Mouse (Mus musculus) splenic B cell, adult 2 months (primary cell): ENCODE results near the gene Ankrd12.
A peak's percentile ranks its signal among the peaks of the same experiment; 100 is the strongest.
"Not testable (repeated sequence)": the region's sequence is repeated elsewhere in the genome, so short reads cannot be mapped to it uniquely, and the experiment has no call there.

ENCODE experiments used
- DNase-seq: peaks from one replicate; pipeline ENCODE4 v3.0.0-alpha.2; 2011; ENCODE audit warnings: low read depth, low spot score
- H3K27me3 ChIP-seq: 2 replicates; pipeline ENCODE4 v1.6.1; 2012; ENCODE audit warnings: mild to moderate bottlenecking, low read length, moderate library complexity, mixed read lengths; ENCODE audit not compliant: control insufficient read depth, poor library complexity, insufficient read depth, severe bottlenecking
- H3K36me3 ChIP-seq: 2 replicates; pipeline ENCODE4 v1.6.1; 2012; ENCODE audit warnings: mild to moderate bottlenecking, low read length, moderate library complexity, mixed read lengths; ENCODE audit not compliant: control insufficient read depth, poor library complexity, insufficient read depth, severe bottlenecking

Ankrd12 gene

DNA sequence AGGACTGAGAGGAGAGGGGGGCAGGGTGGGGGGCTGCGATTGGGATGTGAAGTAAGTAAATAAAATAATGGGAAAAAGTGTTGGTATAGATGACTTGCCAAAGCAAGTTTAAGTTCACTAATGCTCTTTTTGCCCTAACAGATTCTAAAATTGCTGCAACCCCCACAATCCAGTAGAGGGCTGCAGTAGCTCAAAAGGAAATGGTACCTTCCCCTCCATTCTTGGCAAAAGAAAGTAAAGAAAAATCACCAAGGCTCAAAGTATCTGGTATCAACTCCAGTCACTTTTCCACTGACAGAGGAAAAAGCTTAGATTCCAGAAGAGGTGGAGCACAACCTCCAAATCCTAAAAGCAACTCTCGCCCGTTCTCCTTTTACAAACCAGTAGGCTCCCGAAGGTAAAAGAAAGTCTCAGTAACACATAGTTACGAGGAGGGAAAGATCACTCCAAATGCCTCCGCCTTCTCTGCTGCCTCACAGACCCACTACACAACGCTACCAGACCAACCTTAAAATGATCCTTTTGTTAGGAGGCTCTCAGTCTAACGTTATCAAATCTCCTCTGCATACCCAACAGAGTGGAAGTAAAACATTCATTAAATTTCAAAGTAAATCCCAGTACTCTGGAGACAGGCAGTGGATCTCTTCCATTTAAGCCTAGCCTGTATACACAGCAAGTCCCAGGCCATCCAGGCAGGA, 15.5 kb downstream of the Ankrd12 start:
- peak; percentile 27 for DNase-seq
- no peaks in the 10 kb centered on the region for H3K36me3 ChIP-seq
- no peaks in the 10 kb centered on the region for H3K27me3 ChIP-seq

DNA sequence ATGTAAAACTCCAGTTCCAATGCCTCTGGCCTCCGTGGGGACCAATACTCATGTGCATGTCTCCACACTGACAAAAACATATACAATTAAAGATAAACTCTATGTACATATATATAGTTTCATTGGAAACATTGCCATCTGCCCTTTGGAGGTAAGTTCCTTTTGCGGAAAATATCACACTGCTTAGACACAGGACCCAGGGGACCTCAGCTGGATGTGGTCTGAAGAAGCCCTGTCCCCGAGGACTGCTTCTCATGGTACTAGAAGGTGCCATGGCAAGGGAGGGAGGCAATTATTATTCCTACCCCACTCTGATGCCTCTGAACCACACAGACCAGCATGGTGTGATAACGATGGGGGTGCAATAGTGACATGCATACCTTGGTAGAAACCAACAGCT, 18.7 kb downstream of the Ankrd12 start:
- Histone ChIP-seq H3K36me3 (no peaks in the 10 kb centered on the region), H3K27me3 (no peaks in the 10 kb centered on the region)
- DNase-seq: peak; percentile 65

DNA sequence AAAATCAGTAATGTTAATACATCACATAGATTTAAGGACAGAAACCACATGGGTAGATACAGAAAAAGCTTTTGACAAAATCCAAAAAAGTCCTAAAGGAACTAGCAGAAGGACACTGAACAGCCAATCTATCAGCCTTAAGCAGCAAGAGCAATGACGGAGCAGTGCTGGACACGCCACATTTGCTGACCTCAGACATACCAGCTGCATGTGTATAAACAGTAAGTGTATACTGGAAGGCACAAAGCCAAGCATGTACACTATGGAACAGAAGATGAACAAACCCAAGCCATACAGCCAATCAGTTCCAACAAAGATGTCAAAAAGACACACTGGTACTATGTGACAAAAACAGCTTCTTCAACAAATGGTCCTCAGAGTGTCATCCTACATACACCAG, 19.7 kb downstream of the Ankrd12 start:
- no peak for DNase-seq
- Histone ChIP-seq H3K27me3 (no peaks in the 10 kb centered on the region), H3K36me3 (no peaks in the 10 kb centered on the region)

DNA sequence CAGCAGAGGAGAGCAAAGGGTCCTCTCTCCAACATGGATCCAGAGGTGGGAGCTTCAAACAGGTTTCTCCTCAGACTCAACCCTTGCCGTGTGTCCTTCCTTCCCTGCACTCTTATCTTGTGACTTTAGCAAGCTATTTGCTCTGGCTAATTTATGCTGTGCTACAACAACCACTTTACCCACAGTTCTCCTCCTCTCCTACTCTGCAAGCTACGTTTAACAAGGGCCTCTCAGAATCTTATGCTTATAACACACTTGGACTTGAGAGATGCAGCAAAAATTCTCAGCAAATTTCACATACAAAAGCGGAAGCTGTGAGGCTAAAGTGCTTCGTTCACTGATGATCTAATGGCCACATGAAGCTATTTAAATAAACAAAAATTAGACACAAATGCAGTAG, 23.5 kb downstream of the Ankrd12 start:
- Histone ChIP-seq H3K27me3 (no peaks in the 10 kb centered on the region), H3K36me3 (peaks cover 2% of the 10 kb centered on the region; the same call in 1 of the 2 replicates)
- no peak for DNase-seq

DNA sequence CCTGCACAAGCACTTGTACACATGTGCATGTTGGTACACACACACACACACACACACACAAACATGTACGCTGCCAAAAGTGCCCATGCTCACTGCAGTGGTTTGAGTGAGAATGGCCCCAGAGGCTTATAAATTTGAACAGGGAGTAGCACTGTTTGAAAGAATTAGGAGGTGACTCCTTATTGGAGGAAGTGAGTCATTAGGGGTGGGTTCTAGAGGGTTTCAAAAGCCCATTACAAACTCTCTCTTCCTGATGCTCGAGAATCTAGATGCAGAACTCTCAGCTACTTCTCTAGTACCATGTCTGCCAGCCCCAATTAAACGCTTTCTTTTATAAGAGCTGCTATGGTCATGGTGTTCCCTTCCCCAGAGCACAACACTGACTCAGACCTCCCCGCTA, 28.1 kb downstream of the Ankrd12 start:
- DNase-seq: no peak

DNA sequence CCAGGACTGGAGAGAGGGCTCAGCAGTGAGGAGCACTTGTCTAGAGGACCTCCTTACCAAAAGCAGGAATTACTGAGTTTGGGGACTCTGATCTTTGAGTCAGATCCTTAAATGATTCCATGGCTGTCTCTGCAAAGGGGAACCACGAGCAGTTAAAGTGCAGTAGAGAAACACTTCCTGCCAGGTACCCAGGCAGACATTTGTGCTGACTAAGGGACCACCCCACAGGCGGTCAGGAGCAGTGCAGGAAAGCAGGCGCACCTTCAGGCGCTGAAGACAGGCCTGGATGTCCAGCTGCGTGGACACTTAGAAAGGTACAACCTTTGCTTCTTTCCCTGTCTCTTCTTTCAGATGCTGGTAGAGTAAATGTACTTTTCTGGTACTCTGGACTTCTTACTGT, 28.7 kb downstream of the Ankrd12 start:
- H3K27me3 ChIP-seq: no peaks in the 10 kb centered on the region
- H3K36me3 ChIP-seq: peaks cover 4% of the 10 kb centered on the region
- DNase-seq: no peak

More for the DNA sequence above, 28.1 kb downstream of the Ankrd12 start:
- Histone ChIP-seq H3K36me3 (peaks cover 4% of the 10 kb centered on the region), H3K27me3 (no peaks in the 10 kb centered on the region)

DNA sequence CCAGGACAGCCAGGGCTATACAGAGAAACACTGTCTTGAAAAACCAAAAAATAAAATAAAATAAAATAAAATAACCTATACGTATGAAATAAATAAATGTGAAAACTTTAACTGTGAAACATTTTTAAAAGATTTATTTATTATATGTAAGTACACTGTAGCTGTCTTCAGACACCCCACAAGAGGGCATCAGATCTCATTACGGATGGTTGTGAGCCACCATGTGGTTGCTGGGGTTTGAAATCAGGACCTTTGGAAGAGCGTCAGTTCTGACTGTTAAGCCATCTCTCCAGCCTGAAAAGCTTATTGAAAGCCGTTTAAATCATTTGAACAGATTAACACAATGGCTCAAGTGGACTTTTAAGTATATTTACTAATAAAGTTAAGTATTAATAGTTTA, 33.2 kb downstream of the Ankrd12 start:
- DNase-seq, H3K27me3 ChIP-seq, H3K36me3 ChIP-seq: not testable (repeated sequence)

DNA sequence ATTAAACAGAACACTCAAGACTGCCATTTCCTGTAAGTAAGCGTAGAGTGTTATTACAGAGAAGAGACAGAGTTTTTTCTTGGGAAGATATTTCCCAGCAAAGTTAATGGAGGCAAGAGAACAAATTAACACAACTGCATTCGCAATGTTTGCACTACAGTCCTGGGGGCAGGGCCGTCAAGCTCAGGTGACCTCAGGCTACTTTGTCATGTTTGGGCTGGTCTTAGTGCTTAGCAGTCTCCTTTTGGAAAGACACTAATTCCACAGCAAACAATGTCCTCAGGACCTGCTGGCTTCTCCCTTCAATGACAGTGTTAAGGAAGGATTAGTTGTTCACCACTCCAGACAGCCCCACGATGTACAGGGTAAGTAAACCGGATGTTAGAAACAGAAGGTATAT, 35.9 kb downstream of the Ankrd12 start:
- Histone ChIP-seq H3K36me3 (no peaks in the 10 kb centered on the region; the same call in none of the 2 replicates), H3K27me3 (no peaks in the 10 kb centered on the region)
- no peak for DNase-seq

DNA sequence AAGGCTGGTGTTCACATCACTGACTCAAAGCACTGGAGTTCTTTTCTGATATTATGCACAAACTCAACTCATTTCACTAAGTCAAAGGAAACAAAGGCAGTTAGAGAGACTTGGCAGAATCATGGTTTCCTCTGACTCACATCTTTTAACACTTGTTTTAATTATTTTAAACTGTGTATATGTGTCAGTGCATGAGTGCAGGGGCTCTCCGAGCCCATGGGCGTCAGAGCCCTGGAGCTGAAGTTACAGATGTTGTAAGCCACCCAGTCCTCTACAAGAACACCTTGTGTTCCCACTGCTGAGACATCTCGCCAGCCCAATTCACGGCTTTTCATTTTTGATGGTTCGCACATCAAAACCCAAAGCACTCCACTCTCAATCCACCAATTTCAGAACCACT, 43.6 kb downstream of the Ankrd12 start:
- no peak for DNase-seq
- H3K36me3 ChIP-seq: peaks cover 3% of the 10 kb centered on the region; the same call in 1 of the 2 replicates
- H3K27me3 ChIP-seq: no peaks in the 10 kb centered on the region

DNA sequence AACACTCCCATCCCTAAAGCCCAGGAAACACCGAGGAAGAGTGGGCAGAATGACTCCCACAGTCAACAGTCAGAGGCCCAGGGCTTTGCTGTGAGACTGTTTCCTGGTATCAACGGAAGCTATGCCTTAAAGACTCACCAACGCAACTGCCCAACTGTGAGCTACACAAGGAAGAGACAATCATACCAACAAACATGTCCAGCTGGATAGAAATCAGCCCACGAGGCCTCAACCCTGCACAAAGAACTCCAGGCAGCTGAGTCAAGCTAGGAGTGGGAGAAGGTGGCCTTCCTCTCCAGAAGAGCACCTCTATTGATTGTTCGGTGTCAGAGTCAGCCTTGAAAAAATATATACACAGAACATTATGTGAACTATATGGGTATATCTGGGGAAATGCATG, 44.9 kb downstream of the Ankrd12 start:
- H3K36me3 ChIP-seq: peaks cover 3% of the 10 kb centered on the region; the same call in 1 of the 2 replicates
- DNase-seq: no peak

DNA sequence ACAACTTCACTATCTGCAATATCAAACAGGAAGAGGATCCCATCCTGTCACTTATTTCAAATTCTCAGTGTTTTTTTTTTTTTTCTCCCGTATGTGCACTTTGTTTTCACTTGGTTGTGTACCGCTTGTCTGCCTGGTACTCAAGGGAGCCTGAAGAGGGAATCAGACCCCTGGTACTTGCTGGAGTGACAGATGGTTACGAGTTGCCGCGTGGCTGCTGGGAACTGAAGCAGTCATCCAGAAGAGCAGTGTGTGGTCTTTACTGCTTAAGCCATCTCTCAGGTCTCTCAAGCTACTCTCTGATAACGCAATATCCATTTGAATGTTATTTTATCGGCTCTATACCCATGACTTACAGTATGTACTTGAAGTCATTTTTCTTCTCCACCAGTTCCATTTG, 52.7 kb downstream of the Ankrd12 start:
- DNase-seq: no peak
- Histone ChIP-seq H3K27me3 (no peaks in the 10 kb centered on the region), H3K36me3 (peaks cover 4% of the 10 kb centered on the region)

More for the DNA sequence above, 44.9 kb downstream of the Ankrd12 start:
- no peaks in the 10 kb centered on the region for H3K27me3 ChIP-seq

DNA sequence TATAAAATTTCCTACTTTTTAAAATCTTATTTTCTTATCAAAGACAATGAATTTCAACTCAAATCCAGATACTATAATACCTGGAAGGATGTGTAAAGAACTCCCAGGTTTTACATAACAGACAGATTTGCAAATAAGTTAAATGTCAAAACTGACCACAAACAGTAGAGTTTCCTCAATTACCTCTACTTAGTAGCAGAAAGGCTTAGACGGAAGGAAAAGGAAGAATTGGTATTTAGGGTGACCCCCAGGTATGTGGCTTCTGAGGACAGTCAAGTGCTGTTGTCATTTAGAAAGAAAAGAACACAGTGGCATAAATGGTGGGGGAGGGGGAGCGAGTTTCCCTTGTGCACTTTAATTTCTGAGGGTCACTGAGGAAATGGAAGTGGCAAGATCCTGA, 65.1 kb downstream of the Ankrd12 start:
- Histone ChIP-seq H3K27me3 (no peaks in the 10 kb centered on the region), H3K36me3 (peaks cover 5% of the 10 kb centered on the region; the same call in 1 of the 2 replicates)
- no peak for DNase-seq

DNA sequence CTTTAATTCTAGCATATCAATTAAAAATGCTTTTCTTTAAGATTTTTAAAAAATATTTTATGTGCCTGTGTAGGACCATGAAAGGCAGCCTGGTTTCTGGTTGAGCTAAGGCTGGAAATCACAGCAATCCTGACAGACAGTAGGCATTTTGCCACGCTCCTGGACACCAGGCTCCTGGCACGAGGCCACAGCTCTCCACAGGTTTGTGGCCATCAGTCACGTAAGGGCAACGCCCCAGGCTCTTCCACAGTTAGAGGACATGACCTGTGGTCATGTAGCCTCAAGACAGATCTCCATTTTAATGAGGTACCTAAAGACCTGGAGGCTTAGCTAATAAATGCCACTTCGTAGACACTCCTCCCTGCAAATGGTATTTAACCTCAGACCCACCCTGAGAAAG, 69.0 kb downstream of the Ankrd12 start:
- Histone ChIP-seq H3K27me3 (no peaks in the 10 kb centered on the region), H3K36me3 (peaks cover 6% of the 10 kb centered on the region; the same call in 1 of the 2 replicates)
- no peak for DNase-seq

DNA sequence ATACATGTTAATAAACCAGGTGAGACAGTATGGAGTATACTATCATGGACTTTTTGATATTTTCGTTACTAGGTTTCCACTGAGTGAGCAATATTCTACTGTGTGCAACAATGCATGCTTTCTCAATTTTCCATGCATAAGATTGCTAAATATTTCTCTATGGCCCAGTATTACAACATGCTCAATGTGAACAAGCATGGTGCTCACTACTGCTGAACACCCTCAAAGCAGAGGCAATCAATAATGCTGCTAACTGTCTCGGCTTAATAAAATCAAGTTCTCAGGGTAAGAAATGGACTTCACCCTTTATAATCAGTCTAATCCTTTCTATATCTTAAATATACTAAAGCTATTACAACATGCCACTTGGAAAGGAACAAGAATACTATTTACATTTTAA, 69.4 kb downstream of the Ankrd12 start:
- peaks cover 6% of the 10 kb centered on the region; the same call in 1 of the 2 replicates for H3K36me3 ChIP-seq
- DNase-seq: no peak
- no peaks in the 10 kb centered on the region for H3K27me3 ChIP-seq

DNA sequence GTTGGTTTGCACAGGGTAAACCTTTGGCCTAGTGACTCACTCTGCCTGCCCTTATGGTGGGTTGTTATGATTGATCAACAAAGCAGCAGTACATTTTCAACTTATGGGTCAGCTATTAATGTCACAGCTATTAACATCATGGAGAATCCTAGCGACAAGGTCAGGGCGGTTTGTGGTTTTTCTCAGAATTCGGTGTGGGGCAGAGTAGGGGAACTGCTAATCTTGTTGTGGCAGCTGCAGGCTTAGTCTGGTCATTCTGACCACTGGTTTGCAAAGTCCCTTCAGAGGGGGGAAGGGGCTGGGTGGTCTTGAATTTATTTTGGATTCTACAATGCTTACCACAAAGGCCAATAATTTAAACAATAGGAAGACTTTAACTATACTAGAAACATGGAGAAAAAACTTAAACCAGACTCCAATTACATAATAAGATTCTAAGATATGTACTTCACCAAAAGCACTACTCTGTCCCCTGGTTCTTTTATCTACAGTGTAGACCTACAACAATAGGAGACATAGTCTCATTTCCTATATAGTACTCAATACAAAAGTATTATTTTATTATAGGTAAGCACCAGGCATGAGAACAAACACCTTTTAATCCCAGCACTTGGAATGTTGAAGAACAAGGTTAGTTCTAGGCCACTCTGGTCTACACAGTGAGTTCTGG, 88.6 kb downstream of the Ankrd12 start:
- DNase-seq: no peak
- H3K36me3 ChIP-seq: 0 out of 2 replicates have a peak, but pooled peaks cover 4% of the 10 kb centered on the region
- H3K27me3 ChIP-seq: no peaks in the 10 kb centered on the region
